Mouse (Mus musculus): ENCODE data around the gene Olfr1288.

Gene Olfr1288

GRCm38 (mm10) chr2:111473801-111474200 lies at the start of gene Olfr1288:
TSS of gene Olfr1288 (plus strand) at chr2:111474101.
- DNase-seq (ENCODE audit: low read depth, low spot score), result no peak

GRCm38 (mm10) chr2:111448842-111449241 lies 25.1 kb upstream of the Olfr1288 start, which contains the start of gene Olfr1287:
TSS of gene Olfr1287 (plus strand) at chr2:111449142.
- no peak for DNase-seq (ENCODE audit: low read depth, low spot score)

GRCm38 (mm10) chr2:111480519-111480918 lies 6.6 kb downstream of the Olfr1288 start, which contains the start of gene Olfr1289:
TSS of gene Olfr1289 (plus strand) at chr2:111480819.
- no peak for DNase-seq (ENCODE audit: low read depth, low spot score)

- no peak for DNase-seq (ENCODE audit: low read depth, low spot score)
These were observed 19.8 kb downstream of the Olfr1288 start, which contains the start of gene Olfr1290 for GRCm38 (mm10) chr2:111493729-111494128. TSS of gene Olfr1290 (minus strand) at chr2:111493829.

GRCm38 (mm10) chr2:111496880-111497279 lies 23.0 kb downstream of the Olfr1288 start, which contains the start of gene Olfr1291-ps1:
TSS of gene Olfr1291-ps1 (plus strand) at chr2:111497180.
- no peak for DNase-seq (ENCODE audit: low read depth, low spot score)

GRCm38 (mm10) chr2:111517451-111517850 lies 43.5 kb downstream of the Olfr1288 start:
- no peak for DNase-seq (ENCODE audit: low read depth, low spot score)

GRCm38 (mm10) chr2:111524903-111525302 lies 51.0 kb downstream of the Olfr1288 start, which contains the start of gene Olfr1293-ps:
TSS of gene Olfr1293-ps (plus strand) at chr2:111525203.
- no peak for DNase-seq (ENCODE audit: low read depth, low spot score)
